Mouse (Mus musculus): Measurements from ENCODE around the gene Ogt.

Gene Ogt

DNA sequence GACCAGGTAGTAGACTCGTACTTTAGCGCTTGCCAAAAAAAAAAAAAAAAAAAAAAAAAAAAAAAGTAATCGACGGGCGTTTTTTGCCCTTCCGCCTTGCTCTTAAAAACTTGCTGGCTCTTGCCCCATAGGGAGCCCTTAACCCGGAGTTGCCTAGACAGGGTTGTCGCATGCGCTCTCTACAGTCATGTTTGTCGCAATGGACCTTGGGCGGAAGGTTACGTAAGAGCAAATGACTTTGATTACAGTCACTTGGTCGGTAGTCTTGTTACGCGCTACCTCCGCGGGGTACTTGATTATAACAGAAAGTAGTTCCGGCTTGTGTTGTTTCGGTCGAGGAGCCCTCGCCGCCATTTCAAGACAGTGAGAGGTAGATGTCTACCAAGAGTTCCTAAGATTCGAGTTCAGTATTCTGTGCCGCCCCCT, at the start of gene Ogt:
Gene Ogt (plus strand): TSS at position 320 of the 426 bp plus-strand sequence.
- in situ Hi-C loops (cut with MseI, MboI) = no loop called here

DNA sequence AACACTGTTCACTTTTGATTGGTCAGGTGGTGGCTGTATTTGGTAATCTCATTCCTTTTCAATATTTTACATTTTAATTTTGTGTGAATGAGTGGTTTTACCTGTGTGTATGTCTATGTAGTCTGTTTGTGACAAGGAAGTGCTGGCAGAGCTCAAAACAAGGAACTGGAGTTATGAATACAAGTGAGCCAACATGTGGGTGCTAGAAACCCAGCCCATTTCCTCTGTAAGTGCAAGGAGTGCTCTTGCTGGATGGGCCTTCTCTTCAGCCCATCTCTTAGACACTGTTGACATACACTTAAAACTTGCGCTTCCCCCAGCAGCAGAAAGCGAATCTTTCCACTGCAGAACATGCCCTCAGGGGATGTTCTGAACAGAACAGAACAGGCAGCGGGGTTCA, 23.7 kb upstream of the Ogt start:
- in situ Hi-C loops (cut with MseI, MboI) = no loop called here

DNA sequence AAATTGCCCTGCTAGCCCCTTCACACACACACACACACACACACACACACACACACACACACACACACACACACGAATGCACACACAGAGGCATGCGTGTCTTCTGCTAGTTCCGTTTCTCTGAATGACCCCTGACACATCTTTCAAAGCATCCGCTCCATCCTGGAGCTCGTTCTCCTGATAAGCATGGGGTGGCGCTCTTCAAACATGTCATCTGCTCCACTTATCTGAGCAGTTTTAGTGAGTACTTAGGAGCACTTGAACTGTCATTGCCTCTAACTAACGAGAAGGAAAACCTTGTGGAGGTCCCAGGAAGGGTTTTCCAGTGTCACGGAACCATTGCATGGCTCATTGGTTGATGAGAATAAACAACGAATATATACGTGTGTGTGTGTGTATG, 22.0 kb upstream of the Ogt start:
- in situ Hi-C loops (cut with MseI, MboI) = no loop called here

DNA sequence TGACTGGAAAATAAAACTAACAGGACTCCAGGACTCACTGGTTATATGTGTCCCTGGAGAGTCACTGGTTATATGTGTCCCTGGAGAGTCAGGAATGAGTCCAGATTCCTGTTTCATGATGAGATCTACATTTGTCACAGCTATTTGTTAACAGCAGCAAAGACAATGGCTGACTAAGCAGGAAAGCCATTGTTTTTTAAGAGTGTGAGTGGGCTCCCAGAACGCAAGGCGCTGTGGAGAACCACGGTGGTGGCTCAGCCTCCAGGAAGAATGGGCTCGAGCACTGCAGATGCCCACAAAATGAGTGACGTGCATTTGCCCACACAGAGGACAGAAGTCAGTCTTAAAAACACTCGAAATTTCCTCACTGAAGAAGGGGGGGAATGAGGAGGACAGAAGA, 19.5 kb upstream of the Ogt start:
- in situ Hi-C loops (cut with MseI, MboI) = no loop called here

DNA sequence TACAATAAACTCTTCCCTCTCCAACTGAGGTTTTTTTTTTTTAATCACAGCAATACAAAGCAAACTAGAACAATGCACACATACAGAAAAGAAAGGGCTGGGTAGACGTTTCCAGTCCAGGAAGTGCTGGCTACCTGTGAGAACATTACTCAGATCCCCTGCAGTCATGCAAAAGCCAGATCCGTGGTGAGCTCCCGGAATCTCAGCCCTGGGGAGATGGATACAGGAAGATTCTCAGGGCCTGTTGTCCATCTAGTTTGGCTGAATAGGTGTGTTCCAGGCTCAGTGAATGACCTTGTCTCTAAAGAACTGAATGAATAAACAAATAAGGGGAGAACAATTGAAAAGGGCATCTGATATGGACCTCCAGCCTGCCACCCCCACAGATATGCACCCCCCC, 17.3 kb upstream of the Ogt start:
- in situ Hi-C loops (cut with MseI, MboI) = no loop called here

DNA sequence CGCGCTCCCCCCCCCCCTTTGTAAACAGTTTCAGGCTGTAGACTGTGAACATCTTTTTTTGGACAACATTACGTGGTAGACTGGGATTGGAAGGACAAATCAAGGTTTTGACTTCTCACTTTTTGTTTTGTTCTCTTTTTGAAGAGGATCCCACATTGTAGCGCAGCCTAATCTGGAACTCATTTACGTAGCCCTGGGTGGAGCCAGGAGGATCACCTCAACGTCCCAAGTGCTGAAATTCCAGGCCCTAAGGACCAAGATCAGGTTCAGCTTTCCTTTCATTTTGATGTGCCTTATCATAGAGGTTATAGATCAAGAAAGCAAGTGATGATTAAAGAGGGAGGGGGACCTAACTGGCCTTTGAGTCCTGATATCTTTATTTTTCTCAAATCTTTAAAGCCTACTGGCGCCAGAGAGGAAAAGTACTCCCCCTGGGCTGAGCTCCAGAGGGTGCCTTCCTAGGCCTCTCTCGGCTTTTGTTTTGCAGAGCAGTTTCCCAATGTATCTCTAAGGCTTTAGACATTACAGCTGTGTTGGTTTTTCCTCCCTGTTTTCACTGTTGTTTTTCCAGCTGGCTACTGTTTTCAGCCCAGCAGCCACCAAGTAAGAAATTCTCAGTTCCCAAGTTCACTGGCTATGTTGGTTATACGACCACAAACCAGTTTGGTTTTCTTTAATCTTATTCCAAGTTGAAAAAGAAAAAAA, 2.9 kb upstream of the Ogt start:
- in situ Hi-C loops (cut with MseI, MboI) = no loop called here

DNA sequence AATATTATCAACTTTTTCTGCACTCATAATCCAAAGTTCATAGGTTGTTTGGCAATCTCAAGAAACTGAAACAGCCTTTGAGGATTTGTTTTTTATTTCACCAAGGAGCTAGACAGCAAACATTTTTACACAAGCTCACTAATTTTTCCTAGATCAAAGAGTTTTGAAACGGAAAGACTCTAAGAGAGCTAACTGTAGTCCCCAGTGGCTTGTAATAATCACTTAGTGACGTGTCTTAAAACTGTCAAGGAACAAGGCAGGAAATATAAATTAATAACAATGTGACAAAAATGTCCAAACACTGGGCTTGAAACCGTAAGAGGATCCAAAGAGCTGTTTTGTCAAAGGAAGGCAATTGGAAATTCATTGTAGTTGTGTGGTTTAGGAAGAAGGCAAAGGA, 1.0 kb upstream of the Ogt start:
- in situ Hi-C loops (cut with MseI, MboI) = no loop called here

DNA sequence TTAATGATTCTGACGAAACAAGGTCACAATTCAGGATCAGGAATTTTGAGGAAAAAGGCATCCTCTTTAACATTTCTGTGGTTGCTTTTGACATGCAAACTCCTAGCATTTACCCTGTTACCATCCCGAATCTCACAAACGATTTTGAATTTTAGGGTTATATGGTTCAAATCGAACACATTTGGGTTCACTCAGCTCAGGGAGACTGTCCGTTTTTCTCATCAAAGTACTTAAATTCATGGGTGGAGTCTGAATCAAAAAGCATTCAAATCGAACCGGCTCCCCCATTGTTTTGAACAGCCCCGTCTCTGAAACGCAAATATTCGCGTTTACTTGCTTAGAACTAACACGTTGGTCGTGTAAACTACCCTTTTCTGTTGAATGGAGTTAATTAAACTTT, 554 bp upstream of the Ogt start:
- in situ Hi-C loops (cut with MseI, MboI) = no loop called here

DNA sequence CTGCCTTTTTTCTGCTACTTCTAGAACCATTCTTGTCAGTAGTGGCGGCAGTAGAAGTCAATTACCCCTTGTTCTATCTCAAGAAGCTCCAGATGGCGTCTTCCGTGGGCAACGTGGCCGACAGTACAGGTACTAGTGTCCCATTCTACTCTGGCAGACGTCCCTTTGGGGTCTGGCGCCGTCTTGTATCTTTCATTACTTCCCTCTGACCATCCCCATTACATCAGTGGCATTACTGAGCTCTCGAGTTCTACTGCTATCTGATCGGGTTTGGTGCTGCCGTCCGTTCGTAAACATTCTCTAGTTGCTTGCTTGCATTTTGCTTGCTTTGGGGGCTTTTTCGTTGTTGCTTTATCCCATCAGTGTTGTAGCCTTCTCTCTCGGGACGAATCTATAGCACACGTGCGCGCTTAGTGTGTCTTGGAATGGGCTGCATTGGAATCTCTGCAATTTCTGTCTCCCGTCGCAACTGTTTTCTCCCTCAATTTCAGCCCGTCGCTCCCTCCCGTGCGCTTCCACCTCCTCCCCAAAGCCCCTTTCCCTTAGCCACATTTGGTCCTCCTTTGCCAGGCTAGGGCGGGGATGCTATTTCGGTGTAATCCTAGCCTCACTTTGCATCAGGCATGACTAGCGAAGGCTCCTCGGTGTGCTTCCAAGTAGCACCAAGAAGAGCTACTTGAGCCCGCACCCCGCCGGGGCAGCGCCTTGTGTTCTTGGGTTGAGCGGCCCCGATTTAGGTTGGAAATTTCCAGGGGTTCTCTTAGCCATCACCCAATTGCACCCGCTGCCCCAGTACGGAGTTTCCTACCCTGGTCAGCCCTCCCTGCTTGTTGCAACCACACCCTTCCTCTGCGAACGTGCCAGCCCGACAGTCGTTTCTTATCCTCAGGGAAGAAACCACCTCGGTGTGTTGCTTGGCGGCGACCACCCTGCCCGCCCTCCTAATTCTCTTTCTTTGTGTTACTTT, 617 bp downstream of the Ogt start:
- in situ Hi-C loops (cut with MseI, MboI) = no loop called here

DNA sequence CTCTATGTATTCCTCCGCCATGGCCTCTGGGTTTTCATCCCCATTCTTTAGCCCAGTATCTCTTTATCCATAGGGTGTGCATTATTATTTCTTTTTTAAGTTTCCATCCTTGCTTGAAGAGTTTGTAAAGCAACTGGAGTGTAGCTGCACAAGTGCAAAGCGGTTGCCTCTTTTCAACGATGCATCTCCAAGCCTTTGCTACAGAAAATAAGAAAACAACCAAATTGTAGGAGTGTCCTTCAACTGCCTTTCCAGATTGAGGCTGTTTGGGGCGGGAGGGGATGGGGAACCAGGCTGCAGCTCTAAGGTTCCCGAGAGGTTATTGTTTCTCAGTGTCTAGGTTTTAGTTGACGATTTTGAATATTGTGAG, 1.3 kb downstream of the Ogt start:
- in situ Hi-C loops (cut with MseI, MboI) = no loop called here

DNA sequence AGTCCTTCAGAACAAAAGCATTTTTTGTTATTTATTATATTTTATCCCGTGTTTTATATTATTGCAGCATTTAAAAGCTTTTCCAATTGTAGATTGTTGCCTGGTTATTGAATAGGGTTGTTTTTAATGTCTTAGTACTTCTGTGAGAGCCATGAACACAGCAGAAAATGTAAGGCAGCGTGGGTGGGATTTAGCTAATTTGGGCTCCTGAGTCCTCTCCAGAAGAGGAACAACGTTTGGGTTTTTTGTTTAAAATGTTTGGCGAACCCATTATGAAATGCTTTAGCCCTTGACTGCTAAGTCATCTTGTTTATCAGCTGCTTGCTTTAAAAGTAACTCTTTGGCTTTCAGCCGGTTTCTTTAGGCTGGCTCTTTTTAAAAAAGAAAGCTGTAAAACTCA, 2.2 kb downstream of the Ogt start:
- in situ Hi-C loops (cut with MseI, MboI) = no loop called here

DNA sequence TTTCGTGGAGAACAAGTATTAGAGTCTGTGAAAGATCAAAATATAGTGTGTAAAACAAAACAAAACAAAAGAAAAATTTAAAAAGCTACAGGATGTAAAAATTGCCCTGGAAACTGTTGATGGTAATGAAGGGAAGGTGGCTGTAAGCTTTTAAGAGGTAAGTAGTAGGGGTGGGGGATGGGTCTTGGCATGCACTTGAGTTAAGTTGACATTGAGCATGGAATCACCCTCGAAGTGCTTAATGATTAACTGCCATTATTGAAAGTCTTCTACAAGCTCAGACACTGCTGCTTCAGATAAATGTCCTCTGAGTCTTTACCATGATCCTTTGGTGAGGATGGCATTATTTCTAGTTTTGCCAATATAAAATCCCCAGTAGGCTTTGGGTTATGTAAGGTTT, 5.4 kb downstream of the Ogt start:
- in situ Hi-C loops (cut with MseI, MboI) = no loop called here

DNA sequence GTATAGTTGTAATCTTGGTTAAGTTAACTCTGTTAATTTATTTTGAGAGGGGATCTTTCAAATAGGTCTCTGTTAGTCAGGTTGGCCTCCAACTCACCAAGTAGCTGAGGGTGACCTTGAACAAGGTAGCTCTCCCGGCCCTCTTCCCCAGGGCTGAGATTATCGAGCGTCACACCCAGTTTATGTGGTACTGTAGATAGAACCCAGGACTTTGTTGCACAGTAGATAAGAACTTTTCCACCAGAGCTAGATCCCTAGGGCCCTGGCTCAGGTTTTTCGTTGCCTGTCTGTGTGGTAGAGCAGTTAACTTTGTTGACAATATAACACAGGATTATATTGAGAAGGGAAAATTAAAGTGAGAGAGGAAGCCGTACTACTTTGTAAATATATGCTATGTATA, 6.8 kb downstream of the Ogt start:
- in situ Hi-C loops (cut with MseI, MboI) = no loop called here

DNA sequence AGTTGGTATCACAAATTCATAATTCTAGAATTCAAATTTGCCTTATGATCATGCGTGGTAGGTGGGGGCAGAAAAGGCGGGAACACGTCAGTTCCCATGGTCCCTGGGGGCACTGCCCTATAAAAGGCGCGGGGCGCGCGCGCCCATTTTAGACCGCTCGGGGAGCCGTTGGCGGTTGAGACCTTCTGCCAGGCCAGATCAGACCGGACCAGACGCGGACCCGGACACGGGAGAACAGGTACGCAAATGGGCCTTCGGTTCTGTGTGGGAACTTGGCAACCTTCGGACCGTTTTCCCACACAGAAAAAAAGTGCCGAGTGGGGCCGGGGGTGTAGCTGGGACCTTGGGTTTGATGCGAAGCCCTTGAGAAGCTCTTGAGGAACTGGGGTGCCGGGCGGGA, 55.8 kb downstream of the Ogt start:
- in situ Hi-C loops (cut with MseI, MboI) = no loop called here

DNA sequence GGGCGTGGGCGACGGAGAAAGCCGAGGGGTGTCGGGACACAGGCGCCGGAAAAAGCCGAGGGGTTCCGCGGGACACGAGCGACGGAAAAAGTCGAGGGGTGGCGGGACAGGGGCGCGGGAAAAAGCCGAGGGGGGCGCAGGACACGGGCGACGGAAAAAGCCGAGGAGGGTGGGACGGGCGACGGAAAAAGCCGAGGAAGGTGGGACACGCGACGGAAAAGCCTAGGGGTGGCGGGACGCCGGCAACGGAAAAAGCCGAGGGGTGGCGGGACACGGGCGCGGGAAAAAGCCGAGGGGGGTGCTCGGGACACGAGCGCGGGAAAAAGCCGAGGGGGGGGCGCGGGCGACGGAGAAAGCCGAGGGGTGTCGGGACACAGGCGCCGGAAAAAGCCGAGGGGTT, 57.7 kb downstream of the Ogt start:
- in situ Hi-C loops (cut with MseI, MboI) = no loop called here

DNA sequence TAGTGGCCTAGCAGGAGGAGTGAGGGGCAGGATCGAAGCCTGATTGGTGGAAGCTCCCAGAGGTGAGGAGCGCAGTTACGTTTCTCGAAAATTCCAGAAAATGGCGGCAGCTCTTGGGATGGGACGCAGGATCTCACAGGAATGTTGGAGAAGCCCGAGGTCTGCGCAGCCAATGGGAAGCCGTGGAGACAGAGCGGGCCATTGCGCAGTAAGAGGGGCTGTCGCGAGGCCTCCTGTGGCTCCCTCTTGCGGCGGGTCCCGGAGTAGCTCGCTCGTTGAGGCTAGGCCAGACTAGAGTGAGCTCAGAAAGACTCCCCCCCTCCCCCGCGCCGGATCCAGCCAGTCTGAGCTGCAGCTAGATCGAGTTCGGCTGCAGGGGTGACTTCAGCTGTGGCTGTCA, 58.4 kb downstream of the Ogt start:
- in situ Hi-C loops (cut with MseI, MboI) = no loop called here

DNA sequence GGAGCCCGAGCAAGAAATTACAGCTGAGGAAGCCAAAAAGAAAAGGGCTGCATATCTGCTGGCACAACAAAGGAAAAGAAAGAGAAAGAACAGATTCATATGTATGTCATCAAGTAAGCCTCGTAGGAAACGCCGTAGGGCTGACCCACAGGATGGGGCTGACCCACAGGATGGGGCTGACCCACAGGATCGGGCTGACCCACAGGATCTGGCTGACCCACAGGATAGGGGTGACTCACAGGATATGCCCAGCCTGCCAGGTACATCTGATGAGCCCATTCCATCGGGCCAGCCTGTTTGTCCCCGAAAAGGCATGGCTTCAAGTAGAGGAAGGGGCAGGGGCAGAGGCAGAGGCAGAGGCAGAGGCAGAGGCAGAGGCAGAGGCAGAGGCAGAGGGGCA, 65.3 kb downstream of the Ogt start:
- in situ Hi-C loops (cut with MseI, MboI) = no loop called here

DNA sequence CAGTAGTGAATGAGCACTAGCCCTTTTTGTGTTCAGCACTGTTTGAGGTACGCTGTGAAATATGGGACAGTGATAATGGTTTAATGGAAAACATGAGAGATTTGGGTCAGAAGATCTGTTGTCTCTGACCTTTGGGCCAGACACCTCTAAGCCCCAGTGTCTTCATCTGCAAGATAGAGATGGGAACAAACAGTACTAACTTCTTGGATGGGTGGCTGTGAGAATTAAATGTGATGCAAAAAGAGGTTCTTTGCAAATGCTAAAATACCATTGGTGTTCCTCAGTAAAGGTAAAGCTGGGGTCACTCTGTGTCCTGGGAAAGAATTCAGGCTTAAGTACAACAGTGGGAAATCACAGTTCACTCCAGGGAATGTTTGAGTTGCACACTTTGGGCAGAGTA, 80.5 kb downstream of the Ogt start:
- in situ Hi-C loops (cut with MseI, MboI) = no loop called here

DNA sequence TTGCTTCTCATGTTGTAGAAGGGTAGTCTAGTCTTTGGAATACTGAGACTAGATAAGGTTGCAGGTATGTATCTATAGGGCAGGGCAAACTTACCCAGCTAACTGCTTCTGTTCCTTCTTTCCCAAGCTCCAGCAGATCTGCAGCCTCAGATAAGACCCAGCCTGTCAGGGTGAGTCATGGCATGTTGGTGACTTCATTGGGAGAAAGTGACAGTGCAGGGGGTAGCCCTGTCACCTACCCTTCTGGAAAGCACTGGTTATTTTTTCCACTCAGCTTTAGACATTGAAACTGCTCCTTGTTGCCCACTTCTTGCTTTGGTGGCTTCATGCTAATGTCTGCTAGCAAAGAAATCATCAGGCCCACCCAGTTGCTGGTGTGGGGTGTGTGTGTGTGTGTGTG, 90.2 kb downstream of the Ogt start:
- in situ Hi-C loops (cut with MseI, MboI) = no loop called here

DNA sequence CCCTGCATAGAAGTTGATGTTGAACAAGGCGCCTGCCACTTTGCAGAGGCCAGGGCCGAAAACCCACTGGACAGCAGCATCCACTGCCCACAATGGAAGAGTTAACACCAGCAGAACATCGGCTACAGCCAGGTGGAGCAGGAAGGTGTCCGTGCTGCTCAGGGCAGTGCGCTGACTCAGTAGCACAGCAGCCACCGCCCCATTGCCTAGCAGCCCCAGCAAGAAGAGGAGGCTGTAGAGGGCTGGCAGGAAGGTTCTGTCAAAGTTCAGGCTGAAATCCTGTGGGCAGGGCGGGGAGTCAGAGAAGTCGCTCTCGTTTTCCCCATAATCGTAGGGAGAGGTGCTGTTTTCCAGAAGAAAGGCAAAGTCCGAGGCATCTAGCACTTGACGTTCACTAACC, 92.8 kb downstream of the Ogt start:
- in situ Hi-C loops (cut with MseI, MboI) = no loop called here

DNA sequence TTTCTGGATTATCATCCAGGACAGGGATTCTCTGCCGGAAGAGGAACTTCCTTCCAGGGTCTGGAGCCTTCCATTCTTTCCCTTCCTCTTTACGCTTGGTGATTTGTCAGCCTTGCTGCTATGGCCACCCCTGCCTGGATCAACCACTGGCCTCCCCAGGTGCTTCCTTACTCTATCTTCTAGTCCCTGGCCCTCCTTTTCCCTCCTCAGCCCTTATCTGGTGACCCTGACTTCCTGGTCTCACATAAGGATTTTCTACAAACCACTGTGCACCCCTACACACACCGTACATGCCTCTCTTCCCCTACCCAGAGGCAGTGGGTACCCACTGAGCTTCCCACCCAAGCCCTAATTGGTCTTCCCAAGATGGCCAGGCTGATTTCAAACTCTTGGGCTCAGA, 93.4 kb downstream of the Ogt start:
- in situ Hi-C loops (cut with MseI, MboI) = no loop called here

DNA sequence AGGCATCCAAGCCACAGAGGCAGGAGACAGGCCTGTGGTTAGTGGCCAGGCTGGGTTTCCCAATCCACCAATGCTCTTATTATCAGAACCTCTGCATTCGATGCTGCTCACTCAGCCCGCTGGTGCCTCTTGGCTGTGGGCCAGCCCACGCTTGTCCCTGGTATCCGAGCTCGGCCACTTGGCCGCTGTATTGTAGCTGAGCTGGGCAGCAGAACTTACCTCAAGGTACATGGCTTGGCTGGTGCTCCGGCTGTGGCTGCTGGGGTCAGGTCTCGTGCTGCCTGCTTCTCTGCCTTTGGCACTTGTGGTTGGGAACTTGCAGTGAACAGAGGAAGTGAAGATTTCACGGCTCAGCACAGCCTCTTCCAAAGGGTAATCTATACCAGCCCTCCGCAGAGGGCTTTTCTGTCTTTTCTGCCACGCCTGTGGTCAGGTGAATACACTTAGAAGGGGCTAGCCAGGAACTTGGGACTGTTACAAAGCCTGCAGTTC, 94.0 kb downstream of the Ogt start, which contains the start of gene Cxcr3:
Gene Cxcr3 (minus strand): TSS at position 442 of the 492 bp plus-strand sequence.
- in situ Hi-C loops (cut with MseI, MboI) = no loop called here
